Mouse (Mus musculus) heart, embryonic 16.5 days (tissue): Measurements from ENCODE around the gene Car5a. TPM values are rescaled to one million over a fixed set of nuclear protein-coding genes. Genes with fewer than 3 reads are reported as not detected.
A peak's percentile ranks its signal among the peaks of the same experiment; 100 is the strongest.

Source experiments
- ATAC-seq: fragments of 200-750 bp; cut with Nextera tagmentation; replicated peaks from 2 replicates; pipeline ENCODE4 v1.8.0; 2017; ENCODE audit warnings: moderate number of reproducible peaks; ENCODE audit not compliant: insufficient read depth, low FRiP score; ENCODE audit errors: extremely low read depth
- H3K27ac ChIP-seq: fragments of 300-500 bp; sonication (generic); 2 replicates; pipeline ENCODE4 v1.5.1; 2014; ENCODE audit warnings: mild to moderate bottlenecking, low read length, control low read depth, moderate library complexity
- H3K27me3 ChIP-seq: fragments of 300-500 bp; sonication (generic); 2 replicates; pipeline ENCODE4 v1.6.1; 2014; ENCODE audit warnings: low read length, mixed read lengths; ENCODE audit not compliant: control insufficient read depth, insufficient read depth
- H3K36me3 ChIP-seq: fragments of 300-500 bp; sonication (generic); 2 replicates; pipeline ENCODE4 v1.6.1; 2014; ENCODE audit not compliant: control insufficient read depth, insufficient read depth
- H3K4me1 ChIP-seq: fragments of 300-500 bp; sonication (generic); 2 replicates; pipeline ENCODE4 v1.6.1; 2014; ENCODE audit warnings: low read length, mixed read lengths; ENCODE audit not compliant: control insufficient read depth, insufficient read depth
- H3K4me2 ChIP-seq: fragments of 300-500 bp; sonication (generic); 2 replicates; pipeline ENCODE4 v1.6.1; 2014; ENCODE audit warnings: low read depth, mild to moderate bottlenecking, control low read depth, low read length
- H3K4me3 ChIP-seq: fragments of 300-500 bp; sonication (generic); 2 replicates; pipeline ENCODE4 v1.5.1; 2014; ENCODE audit warnings: mild to moderate bottlenecking, control low read depth, low read length
- H3K9ac ChIP-seq: fragments of 300-500 bp; sonication (generic); 2 replicates; pipeline ENCODE4 v1.6.1; 2014; ENCODE audit warnings: low read length, control low read depth
- H3K9me3 ChIP-seq: fragments of 300-500 bp; sonication (generic); replicated peaks from 2 replicates; pipeline ENCODE4 v1.6.1; 2016; ENCODE audit warnings: low read length; ENCODE audit not compliant: control insufficient read depth
- WGBS: fragments of 180-500 bp; shearing (Covaris S2); extraction: QIAGEN DNeasy Blood & Tissue Kit; methylation state at CpG from one replicate; pipeline ENCODE4 v1.1.7; 2014; 5-methylcytosine and 5-hydroxymethylcytosine counted together
- polyA plus RNA-seq: library from polyadenylated mRNA; unstranded; fragments of >200 nt; fragmentation: Nextera tagmentation; extraction: Ambion mirVana; gene quantifications from 2 replicates; pipeline ENCODE4 v1.2.1, GENCODE M21; 2015

The Car5a gene
- polyA plus RNA-seq, 1 experiment from 2014 or later = not detected

GRCm38 (mm10) chr8:121907587-121908248, 37.0 kb downstream of the Car5a start, which contains the start of gene Slc7a5:
Gene Slc7a5, minus strand, starts transcription at chr8:121907694.
- Histone ChIP-seq H3K9ac (peak within 1 kb of the TSS; percentile 72), H3K27ac (no peak within 1 kb of the TSS), H3K4me3 (peak within 1 kb of the TSS; percentile 74), H3K36me3 (no peaks in the 10 kb centered on the region), H3K4me1 (peaks cover 27% of the 10 kb centered on the region), H3K4me2 (peak within 1 kb of the TSS; percentile 100), H3K27me3 (no peaks in the 10 kb centered on the region; the same call in 1 of the 2 replicates), H3K9me3 (no peaks in the 10 kb centered on the region)
- ATAC-seq = peak; percentile 94
- WGBS = 1% methylated on average over 56 of the region's 61 CpGs

- peaks cover 34% of the 10 kb centered on the region for H3K4me1 ChIP-seq
- peak; percentile 33 for ATAC-seq
- peak overlapping the region; percentile 74 for H3K4me3 ChIP-seq
- no peaks in the 10 kb centered on the region for H3K9me3 ChIP-seq
- no peaks in the 10 kb centered on the region for H3K36me3 ChIP-seq
- WGBS = under 1% methylated on average over 72 of the region's 72 CpGs
- H3K27ac ChIP-seq = no peak overlapping the region
- peak overlapping the region; percentile 72 for H3K9ac ChIP-seq
- no peaks in the 10 kb centered on the region; the same call in 1 of the 2 replicates for H3K27me3 ChIP-seq
- H3K4me2 ChIP-seq = peak overlapping the region; percentile 100
Measured at GRCm38 (mm10) chr8:121906542-121907512, 37.9 kb downstream of the Car5a start.

- Histone ChIP-seq H3K36me3 (no peaks in the 10 kb centered on the region), H3K27ac (no peak overlapping the region), H3K27me3 (no peaks in the 10 kb centered on the region), H3K4me2 (peak overlapping the region; percentile 100), H3K4me1 (peaks cover 39% of the 10 kb centered on the region), H3K9ac (peak overlapping the region; percentile 72), H3K9me3 (no peaks in the 10 kb centered on the region), H3K4me3 (peak overlapping the region; percentile 74)
- 17% methylated on average over 5 of the region's 5 CpGs for WGBS
- ATAC-seq = no peak
Measured at GRCm38 (mm10) chr8:121905864-121906263, 38.8 kb downstream of the Car5a start.

- 43% methylated on average over 1 of the region's 1 CpGs for WGBS
- H3K9ac ChIP-seq = peak overlapping the region; percentile 72
- peaks cover 39% of the 10 kb centered on the region for H3K4me1 ChIP-seq
Measured at GRCm38 (mm10) chr8:121905420-121905819, 39.3 kb downstream of the Car5a start.

GRCm38 (mm10) chr8:121904999-121905398, 39.7 kb downstream of the Car5a start:
- Histone ChIP-seq H3K27me3 (no peaks in the 10 kb centered on the region), H3K9ac (no peak overlapping the region; the same call in none of the 2 replicates), H3K4me3 (no peak overlapping the region), H3K9me3 (no peaks in the 10 kb centered on the region), H3K4me2 (peak overlapping the region; percentile 100; the same call in 1 of the 2 replicates), H3K4me1 (peaks cover 39% of the 10 kb centered on the region), H3K36me3 (no peaks in the 10 kb centered on the region), H3K27ac (no peak overlapping the region)
- no peak for ATAC-seq
- WGBS = 86% methylated on average over 9 of the region's 9 CpGs

More at GRCm38 (mm10) chr8:121905420-121905819, 39.3 kb downstream of the Car5a start:
- peak overlapping the region; percentile 74 for H3K4me3 ChIP-seq
- ATAC-seq = no peak
- no peaks in the 10 kb centered on the region for H3K36me3 ChIP-seq
- H3K4me2 ChIP-seq = peak overlapping the region; percentile 100
- H3K9me3 ChIP-seq = no peaks in the 10 kb centered on the region
- no peaks in the 10 kb centered on the region for H3K27me3 ChIP-seq
- no peak overlapping the region for H3K27ac ChIP-seq

- no peak overlapping the region for H3K4me2 ChIP-seq
- H3K36me3 ChIP-seq = no peaks in the 10 kb centered on the region
- H3K9ac ChIP-seq = no peak overlapping the region
- ATAC-seq = no peak
- H3K27ac ChIP-seq = no peak overlapping the region
- WGBS = 55% methylated on average over 6 of the region's 6 CpGs
- peaks cover 38% of the 10 kb centered on the region for H3K4me1 ChIP-seq
- H3K4me3 ChIP-seq = no peak overlapping the region
- no peaks in the 10 kb centered on the region for H3K9me3 ChIP-seq
- H3K27me3 ChIP-seq = no peaks in the 10 kb centered on the region
Measured at GRCm38 (mm10) chr8:121903977-121904376, 40.7 kb downstream of the Car5a start.

- peaks cover 45% of the 10 kb centered on the region for H3K4me1 ChIP-seq
- H3K4me3 ChIP-seq = no peak overlapping the region
- H3K9me3 ChIP-seq = no peaks in the 10 kb centered on the region
- H3K9ac ChIP-seq = peak overlapping the region; percentile 57
- no peaks in the 10 kb centered on the region for H3K36me3 ChIP-seq
- no peak overlapping the region for H3K4me2 ChIP-seq
- H3K27me3 ChIP-seq = no peaks in the 10 kb centered on the region
- peak; percentile 45 for ATAC-seq
- WGBS = 31% methylated on average over 8 of the region's 8 CpGs
- H3K27ac ChIP-seq = peak overlapping the region; percentile 76
Measured at GRCm38 (mm10) chr8:121901498-121902236, 43.0 kb downstream of the Car5a start.

DNA sequence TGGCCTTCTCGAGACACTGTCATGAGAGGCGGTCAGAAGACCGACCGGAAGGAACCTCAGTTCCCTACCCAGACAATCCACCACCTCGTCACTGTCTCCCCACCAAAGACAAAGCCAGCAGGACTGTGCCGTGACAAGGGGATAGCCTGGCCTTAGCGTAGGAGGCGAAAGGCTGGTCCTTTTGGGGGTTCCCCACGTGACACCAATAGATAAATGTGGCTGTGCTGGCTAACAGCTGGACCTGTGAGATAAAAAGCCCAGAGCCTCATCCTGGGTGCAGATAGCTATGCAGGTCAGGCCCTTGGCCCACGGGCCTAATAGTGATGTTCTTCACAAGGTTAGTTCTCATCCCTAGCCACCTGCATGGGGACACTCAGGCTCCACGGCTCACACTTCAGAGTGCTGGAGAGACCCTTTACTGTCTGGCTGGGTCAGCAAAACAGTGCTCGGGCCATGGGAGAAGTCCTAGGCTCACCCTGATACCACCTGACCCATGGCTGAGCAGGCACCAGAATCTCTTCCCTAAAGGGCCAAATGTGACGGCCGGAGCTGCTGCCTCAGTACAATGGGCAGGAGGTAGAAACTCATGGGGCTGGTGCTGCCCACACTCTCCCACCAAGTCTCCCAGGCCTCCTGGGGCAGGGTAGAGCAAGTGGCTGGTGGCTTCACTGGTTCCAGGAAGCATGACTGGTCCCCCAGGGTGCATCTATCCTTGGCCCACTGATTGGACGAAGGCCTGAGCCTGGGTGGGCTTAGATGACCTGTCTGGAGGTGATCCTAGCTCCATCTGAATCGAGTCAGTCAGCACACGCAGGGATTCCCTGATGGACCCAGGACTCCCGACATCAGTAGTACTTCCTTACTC, 45.3 kb downstream of the Car5a start:
- Histone ChIP-seq H3K27ac (0 out of 2 replicates have a peak overlapping the region, but pooled peaks have one; percentile 26), H3K9ac (no peak overlapping the region), H3K9me3 (no peaks in the 10 kb centered on the region), H3K36me3 (no peaks in the 10 kb centered on the region), H3K4me1 (peaks cover 29% of the 10 kb centered on the region), H3K27me3 (no peaks in the 10 kb centered on the region), H3K4me3 (no peak overlapping the region), H3K4me2 (no peak overlapping the region)
- 78% methylated on average over 18 of the region's 18 CpGs for WGBS
- ATAC-seq = no peak
